Mouse (Mus musculus): ENCODE measurements around the gene Tut7. TPM values are rescaled to one million over a fixed set of nuclear protein-coding genes. Genes with fewer than 3 reads are reported as not detected.
"Not testable (repeated sequence)": the region's sequence is repeated elsewhere in the genome, so short reads cannot be mapped to it uniquely, and the experiment has no call there.

Tut7 gene
- polyA plus RNA-seq, 1 experiment from 2014 or later: 37.6 TPM

GRCm38 (mm10) chr13:59795807-59796465 lies 27.0 kb downstream of the Tut7 start:
- peak overlapping the region; percentile 33 for H3K9ac ChIP-seq (replicated peaks)
- H3K36me3 ChIP-seq (replicated peaks; ENCODE audit: insufficient read depth, low read length): peaks cover 99% of the 10 kb centered on the region
- peak; percentile 60 for DNase-seq
- WGBS (ENCODE audit: insufficient replicate concordance): 59% methylated on average over 6 of the region's 6 CpGs
- no peaks in the 10 kb centered on the region for H3K9me3 ChIP-seq (ENCODE audit: low read length)
- peak overlapping the region; percentile 53 for H3K4me2 ChIP-seq (ENCODE audit: low read depth, low read length)
- no peaks in the 10 kb centered on the region for H3K27me3 ChIP-seq (ENCODE audit: insufficient read depth, low read length)
- H3K4me3 ChIP-seq (ENCODE audit: low read depth, low read length): no peak overlapping the region
- peaks cover 19% of the 10 kb centered on the region for H3K4me1 ChIP-seq (ENCODE audit: insufficient read depth)
- TF ChIP-seq CTCF (IDR thresholded peaks at IDR 0.05; ENCODE audit: low read depth): peak; percentile 18; the same call in 1 of the 2 replicates
- TF ChIP-seq EP300 (IDR thresholded peaks at IDR 0.05; ENCODE audit: low read depth): peak; percentile 96
- peak overlapping the region; percentile 93 for H3K27ac ChIP-seq (ENCODE audit: low read depth)
- peak; percentile 96 for ATAC-seq

GRCm38 (mm10) chr13:59794786-59795185 lies 28.2 kb downstream of the Tut7 start:
- peaks cover 19% of the 10 kb centered on the region for H3K4me1 ChIP-seq (ENCODE audit: insufficient read depth)
- H3K9ac ChIP-seq (replicated peaks): no peak overlapping the region; the same call in 1 of the 2 replicates
- no peak for DNase-seq
- 84% methylated on average over 1 of the region's 1 CpGs for WGBS (ENCODE audit: insufficient replicate concordance)
- H3K4me2 ChIP-seq (ENCODE audit: low read depth, low read length): no peak overlapping the region
- no peak overlapping the region for H3K4me3 ChIP-seq (ENCODE audit: low read depth, low read length)
- H3K27ac ChIP-seq (ENCODE audit: low read depth): peak overlapping the region; percentile 93
- no peak for TF ChIP-seq EP300 (IDR thresholded peaks at IDR 0.05; ENCODE audit: low read depth)
- TF ChIP-seq CTCF (IDR thresholded peaks at IDR 0.05; ENCODE audit: low read depth): no peak
- no peak for ATAC-seq
- no peaks in the 10 kb centered on the region for H3K9me3 ChIP-seq (ENCODE audit: low read length)
- peaks cover 99% of the 10 kb centered on the region for H3K36me3 ChIP-seq (replicated peaks; ENCODE audit: insufficient read depth, low read length)
- H3K27me3 ChIP-seq (ENCODE audit: insufficient read depth, low read length): no peaks in the 10 kb centered on the region

DNA sequence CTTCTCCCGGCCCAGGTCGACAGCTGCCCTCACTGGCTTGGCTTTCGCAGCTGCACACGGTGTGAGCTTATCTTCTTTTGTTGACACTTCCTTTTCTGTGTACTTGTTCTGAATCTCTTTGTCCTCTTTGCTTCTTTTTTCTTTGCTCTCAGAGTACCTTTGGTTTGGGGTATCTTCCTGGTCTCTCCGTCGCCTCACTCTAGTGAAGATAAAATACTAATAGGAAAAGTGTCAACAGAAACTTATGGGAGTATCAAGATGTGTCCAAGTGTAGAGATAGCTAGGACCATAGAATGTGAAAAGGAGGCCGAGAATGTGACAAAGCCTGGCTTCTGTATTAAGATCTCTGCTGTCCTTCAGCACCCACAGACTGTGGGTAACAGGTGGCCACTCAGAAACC lies 40.8 kb downstream of the Tut7 start, which contains the start of gene Gm49354:
Gm49354 (minus strand) TSS at position 101 of the 400 bp plus-strand sequence.
- H3K27ac ChIP-seq (ENCODE audit: low read depth): no peak within 1 kb of the TSS
- no peaks in the 10 kb centered on the region for H3K27me3 ChIP-seq (ENCODE audit: insufficient read depth, low read length)
- no peak within 1 kb of the TSS for H3K4me3 ChIP-seq (ENCODE audit: low read depth, low read length)
- no peak for DNase-seq
- H3K4me2 ChIP-seq (ENCODE audit: low read depth, low read length): no peak within 1 kb of the TSS
- ATAC-seq: no peak
- H3K9ac ChIP-seq (replicated peaks): no peak within 1 kb of the TSS
- 69% methylated on average over 7 of the region's 7 CpGs for WGBS (ENCODE audit: insufficient replicate concordance)
- no peaks in the 10 kb centered on the region for H3K9me3 ChIP-seq (ENCODE audit: low read length)
- H3K36me3 ChIP-seq (replicated peaks; ENCODE audit: insufficient read depth, low read length): peaks cover 95% of the 10 kb centered on the region
- no peaks in the 10 kb centered on the region for H3K4me1 ChIP-seq (ENCODE audit: insufficient read depth)
- no peak for TF ChIP-seq CTCF (IDR thresholded peaks at IDR 0.05; ENCODE audit: low read depth)
- no peak for TF ChIP-seq EP300 (IDR thresholded peaks at IDR 0.05; ENCODE audit: low read depth)

DNA sequence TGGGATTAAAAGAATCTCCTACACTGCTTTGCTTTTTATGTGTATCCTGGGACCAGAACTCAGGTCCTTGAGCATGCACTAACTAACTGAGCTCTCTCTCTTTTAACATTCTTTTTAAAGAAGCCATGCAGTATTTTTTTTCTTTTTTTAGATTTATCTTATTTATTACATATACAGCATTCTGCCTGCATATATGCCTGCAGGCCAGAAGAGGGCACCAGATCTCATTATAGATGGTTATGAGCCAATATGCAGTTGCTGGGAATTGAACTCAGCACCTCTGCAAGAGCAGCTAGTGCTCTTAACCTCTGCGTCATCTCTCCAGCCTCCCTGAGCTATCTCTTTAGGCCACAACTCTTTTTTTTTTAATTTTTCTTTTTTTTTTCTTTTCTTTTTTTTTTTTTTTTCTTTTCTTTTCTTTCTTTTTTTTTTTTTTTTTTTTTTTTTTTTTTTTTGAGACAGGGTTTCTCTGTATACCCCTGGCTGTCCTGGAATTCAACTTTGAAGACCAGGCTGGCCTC lies 43.1 kb downstream of the Tut7 start:
- not testable (repeated sequence) for ATAC-seq
- peaks cover 95% of the 10 kb centered on the region for H3K36me3 ChIP-seq (replicated peaks; ENCODE audit: insufficient read depth, low read length)
- 90% methylated on average over 1 of the region's 1 CpGs for WGBS (ENCODE audit: insufficient replicate concordance)

GRCm38 (mm10) chr13:59779213-59779612 lies 43.7 kb downstream of the Tut7 start:
- Histone ChIP-seq H3K36me3 (replicated peaks; ENCODE audit: insufficient read depth, low read length) (peaks cover 92% of the 10 kb centered on the region), H3K9me3 (ENCODE audit: low read length) (no peaks in the 10 kb centered on the region), H3K27ac (ENCODE audit: low read depth) (no peak overlapping the region), H3K27me3 (ENCODE audit: insufficient read depth, low read length) (no peaks in the 10 kb centered on the region), H3K4me3 (ENCODE audit: low read depth, low read length) (no peak overlapping the region), H3K4me2 (ENCODE audit: low read depth, low read length) (no peak overlapping the region), H3K9ac (replicated peaks) (no peak overlapping the region), H3K4me1 (ENCODE audit: insufficient read depth) (peaks cover 10% of the 10 kb centered on the region; the same call in 1 of the 2 replicates)
- DNase-seq (no peak), ATAC-seq (peak; percentile 30; the same call in 1 of the 2 replicates)
- TF ChIP-seq EP300 (IDR thresholded peaks at IDR 0.05; ENCODE audit: low read depth) (no peak), CTCF (IDR thresholded peaks at IDR 0.05; ENCODE audit: low read depth) (peak; percentile 60)
- 82% methylated on average over 4 of the region's 4 CpGs for WGBS (ENCODE audit: insufficient replicate concordance)

More for the DNA sequence above, 43.1 kb downstream of the Tut7 start:
- not testable (repeated sequence) for H3K27ac ChIP-seq (ENCODE audit: low read depth); H3K9me3 ChIP-seq (ENCODE audit: low read length); H3K27me3 ChIP-seq (ENCODE audit: insufficient read depth, low read length); DNase-seq; H3K9ac ChIP-seq (replicated peaks); H3K4me1 ChIP-seq (ENCODE audit: insufficient read depth); H3K4me3 ChIP-seq (ENCODE audit: low read depth, low read length); H3K4me2 ChIP-seq (ENCODE audit: low read depth, low read length)
- peak; percentile 53 for TF ChIP-seq CTCF (IDR thresholded peaks at IDR 0.05; ENCODE audit: low read depth)

GRCm38 (mm10) chr13:59775168-59775567 lies 47.8 kb downstream of the Tut7 start:
- H3K4me3 ChIP-seq (ENCODE audit: low read depth, low read length): no peak overlapping the region
- peak; percentile 22; the same call in 1 of the 2 replicates for ATAC-seq
- no peaks in the 10 kb centered on the region for H3K9me3 ChIP-seq (ENCODE audit: low read length)
- peak overlapping the region; percentile 65 for H3K27ac ChIP-seq (ENCODE audit: low read depth)
- peaks cover 24% of the 10 kb centered on the region for H3K4me1 ChIP-seq (ENCODE audit: insufficient read depth)
- no peak overlapping the region for H3K4me2 ChIP-seq (ENCODE audit: low read depth, low read length)
- H3K27me3 ChIP-seq (ENCODE audit: insufficient read depth, low read length): no peaks in the 10 kb centered on the region
- WGBS (ENCODE audit: insufficient replicate concordance): 54% methylated on average over 3 of the region's 3 CpGs
- DNase-seq: peak; percentile 59
- no peak overlapping the region for H3K9ac ChIP-seq (replicated peaks)
- TF ChIP-seq EP300 (IDR thresholded peaks at IDR 0.05; ENCODE audit: low read depth): no peak
- no peak for TF ChIP-seq CTCF (IDR thresholded peaks at IDR 0.05; ENCODE audit: low read depth)
- H3K36me3 ChIP-seq (replicated peaks; ENCODE audit: insufficient read depth, low read length): peaks cover 75% of the 10 kb centered on the region

Measured in liver, postnatal 0 days (tissue).